Mouse (Mus musculus) cerebellum, adult (tissue): ENCODE results near the gene Klf3.

ENCODE experiments used
- ATAC-seq: cut with Nextera tagmentation; 2 replicates; pipeline ENCODE4 v1.9.2; 2017; ENCODE audit warnings: mild to moderate bottlenecking, moderate library complexity, mixed read lengths; ENCODE audit not compliant: insufficient number of reproducible peaks, low FRiP score, low TSS enrichment

Gene Klf3

GRCm38 (mm10) chr5:64802795-64803719 is at the start of gene Klf3:
Klf3 (plus strand) TSS chr5:64803388.
- peak; percentile 78 for ATAC-seq

GRCm38 (mm10) chr5:64762295-64762694 is 40.9 kb upstream of the Klf3 start:
- no peak for ATAC-seq

- no peak for ATAC-seq
Observed at GRCm38 (mm10) chr5:64764452-64764851, 38.7 kb upstream of the Klf3 start.

- no peak for ATAC-seq
Observed at GRCm38 (mm10) chr5:64765765-64766164, 37.4 kb upstream of the Klf3 start.

DNA sequence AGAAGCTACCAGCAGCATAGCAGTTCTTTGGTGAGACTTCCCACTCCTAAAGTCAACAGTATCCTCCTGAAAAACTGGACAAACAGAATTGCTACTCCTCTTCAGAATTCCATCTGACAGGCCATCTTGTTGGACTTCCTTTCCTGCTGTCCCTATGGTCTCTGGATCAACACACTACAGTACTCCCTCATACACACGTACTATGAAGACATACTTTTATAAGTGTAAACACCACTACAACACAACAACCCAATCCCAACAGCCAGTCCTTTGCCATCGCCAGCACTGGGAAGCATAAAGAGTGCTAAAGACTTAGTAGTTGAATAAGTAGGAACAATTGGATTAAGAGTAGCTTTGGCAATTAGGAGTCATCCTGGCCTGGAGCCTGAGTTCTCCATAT is 36.6 kb upstream of the Klf3 start:
- no peak for ATAC-seq

DNA sequence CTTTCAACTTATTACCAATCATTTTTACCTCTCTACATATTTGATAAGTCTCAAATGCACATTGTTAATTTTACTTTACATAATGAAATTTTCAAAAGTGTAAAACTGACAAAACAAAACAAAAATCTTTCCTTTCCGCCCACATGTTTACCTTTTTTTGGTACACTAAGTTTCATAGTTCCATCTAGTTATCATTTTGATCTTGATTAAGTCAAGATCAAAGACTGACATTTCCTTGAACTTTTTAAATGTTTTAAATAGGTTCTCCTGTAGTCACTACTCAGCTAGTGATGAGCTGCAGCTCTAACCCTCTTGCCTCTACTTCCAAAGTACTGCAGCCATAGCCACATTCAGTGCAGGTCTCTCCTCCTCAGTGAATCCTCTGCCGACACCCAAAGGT is 31.6 kb upstream of the Klf3 start:
- ATAC-seq, result no peak

GRCm38 (mm10) chr5:64778211-64778610 is 25.0 kb upstream of the Klf3 start:
- ATAC-seq, result no peak

DNA sequence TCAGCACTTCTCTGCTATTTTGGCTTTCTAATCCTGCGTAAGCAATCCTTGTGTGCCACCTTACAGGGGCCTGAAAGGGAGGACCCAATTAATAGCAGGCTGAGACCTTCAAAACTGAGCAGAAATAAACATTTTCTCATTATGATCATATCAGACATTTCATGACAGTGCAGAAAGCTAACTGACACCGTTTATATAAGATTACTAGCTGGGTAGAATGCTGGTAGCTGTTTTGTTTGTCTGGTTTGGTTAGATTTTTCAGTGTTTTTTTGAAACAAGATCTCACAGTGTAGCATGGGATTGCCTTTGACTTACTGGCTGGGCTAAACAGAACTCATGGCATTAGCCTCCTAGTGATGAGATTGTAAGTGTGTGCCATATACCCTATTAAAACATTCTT is 23.9 kb upstream of the Klf3 start:
- ATAC-seq, result no peak

DNA sequence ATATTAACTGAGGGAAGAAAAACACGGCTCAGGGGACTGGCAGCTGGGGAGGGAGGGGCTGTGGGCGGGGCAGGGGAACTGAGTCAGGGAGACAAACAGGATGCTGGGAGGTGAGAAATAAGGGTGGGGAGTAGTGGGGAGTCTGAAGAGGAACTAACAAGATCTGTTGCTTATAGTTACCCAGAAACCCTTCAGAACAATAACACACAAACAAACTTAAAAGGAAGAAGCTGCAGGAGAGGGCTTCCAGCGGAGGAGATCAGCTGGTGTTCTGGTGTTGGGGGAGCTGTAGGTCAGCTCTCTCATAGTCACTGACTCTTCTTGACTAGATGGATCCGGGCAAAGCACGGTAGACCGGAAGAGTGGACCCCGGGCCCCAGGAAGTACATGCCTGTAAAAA is 22.4 kb upstream of the Klf3 start:
- ATAC-seq, result no peak

- no peak for ATAC-seq
Observed at GRCm38 (mm10) chr5:64788175-64788574, 15.0 kb upstream of the Klf3 start.

GRCm38 (mm10) chr5:64798209-64798608 is 5.0 kb upstream of the Klf3 start:
- no peak for ATAC-seq

- no peak for ATAC-seq
Observed at GRCm38 (mm10) chr5:64801545-64801944, 1.6 kb upstream of the Klf3 start.

DNA sequence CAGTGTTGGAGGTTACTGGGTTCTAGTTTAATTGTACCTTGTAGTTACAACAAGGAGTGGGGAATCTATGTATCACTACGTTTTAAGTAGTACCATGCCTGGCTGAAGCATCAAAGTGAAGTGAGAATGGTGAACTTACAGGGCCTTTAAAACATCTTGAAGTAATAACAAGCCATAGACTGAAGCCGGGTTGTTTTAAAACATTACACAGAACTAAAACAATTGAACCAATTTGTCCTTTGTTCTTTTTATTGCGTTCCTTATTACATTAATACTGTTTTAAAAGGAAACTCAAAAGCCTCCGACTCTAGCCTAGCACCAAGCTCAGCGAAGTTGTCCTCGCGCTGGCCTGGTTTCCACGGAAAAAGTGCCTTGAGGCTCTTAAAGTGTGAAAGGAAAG is 1.0 kb upstream of the Klf3 start:
- no peak for ATAC-seq

GRCm38 (mm10) chr5:64803720-64804462 is 703 bp downstream of the Klf3 start:
- peak; percentile 8; the same call in 1 of the 2 replicates for ATAC-seq

GRCm38 (mm10) chr5:64805131-64805872 is 2.1 kb downstream of the Klf3 start:
- ATAC-seq, result no peak

GRCm38 (mm10) chr5:64805873-64806505 is 2.8 kb downstream of the Klf3 start:
- no peak for ATAC-seq

GRCm38 (mm10) chr5:64806600-64806999 is 3.4 kb downstream of the Klf3 start:
- ATAC-seq, result no peak

GRCm38 (mm10) chr5:64807159-64807558 is 4.0 kb downstream of the Klf3 start:
- ATAC-seq, result no peak

- ATAC-seq, result no peak
Observed at GRCm38 (mm10) chr5:64807603-64808002, 4.4 kb downstream of the Klf3 start.
